Mouse (Mus musculus) hindbrain, embryonic 14.5 days (tissue): ENCODE data around the gene Rpl37a. TPM values are rescaled to one million over a fixed set of nuclear protein-coding genes. Genes with fewer than 3 reads are reported as not detected.

ENCODE experiments used
- ATAC-seq: fragments of 200-750 bp; cut with Nextera tagmentation; 2 replicates; pipeline ENCODE4 v1.8.0; 2017; ENCODE audit warnings: moderate number of reproducible peaks, mild to moderate bottlenecking, moderate TSS enrichment, moderate library complexity; ENCODE audit not compliant: low FRiP score
- DNase-seq: peaks from one replicate; pipeline ENCODE4 v3.0.0-alpha.2; 2015; ENCODE audit warnings: low spot score
- H3K27ac ChIP-seq: fragments of 300-500 bp; sonication (generic); 2 replicates; pipeline ENCODE4 v1.5.1; 2014; ENCODE audit warnings: mild to moderate bottlenecking, moderate library complexity
- H3K27me3 ChIP-seq: fragments of 300-500 bp; sonication (generic); 2 replicates; pipeline ENCODE4 v1.6.1; 2014; ENCODE audit warnings: mild to moderate bottlenecking, low read length, mixed read lengths; ENCODE audit not compliant: control insufficient read depth, insufficient read depth
- H3K36me3 ChIP-seq: fragments of 300-500 bp; sonication (generic); replicated peaks from 2 replicates; pipeline ENCODE4 v1.6.1; 2014; ENCODE audit not compliant: control insufficient read depth, insufficient read depth
- H3K4me1 ChIP-seq: fragments of 300-500 bp; sonication (generic); replicated peaks from 2 replicates; pipeline ENCODE4 v1.6.1; 2014; ENCODE audit warnings: antibody characterized with exemption, low read length, mixed read lengths; ENCODE audit not compliant: control insufficient read depth, insufficient read depth
- H3K4me2 ChIP-seq: fragments of 300-500 bp; sonication (generic); replicated peaks from 2 replicates; pipeline ENCODE4 v1.6.1; 2014; ENCODE audit warnings: mild to moderate bottlenecking, moderate library complexity
- H3K4me3 ChIP-seq: fragments of 300-500 bp; sonication (generic); replicated peaks from 2 replicates; pipeline ENCODE4 v1.5.1; 2014; ENCODE audit warnings: mild to moderate bottlenecking, low read length
- H3K9ac ChIP-seq: fragments of 300-500 bp; sonication (generic); 2 replicates; pipeline ENCODE4 v1.6.1; 2014
- H3K9me3 ChIP-seq: fragments of 300-500 bp; sonication (generic); 2 replicates; pipeline ENCODE4 v1.6.1; 2016; ENCODE audit warnings: low read length; ENCODE audit not compliant: control insufficient read depth
- WGBS: fragments of 180-500 bp; shearing (Covaris S2); extraction: QIAGEN DNeasy Blood & Tissue Kit; methylation state at CpG from one replicate; pipeline ENCODE4 v1.1.7; 2014; 5-methylcytosine and 5-hydroxymethylcytosine counted together
- polyA plus RNA-seq: library from polyadenylated mRNA; unstranded; fragments of >200 nt; fragmentation: Nextera tagmentation; extraction: Ambion mirVana; gene quantifications from 2 replicates; pipeline ENCODE4 v1.2.1, GENCODE M21; 2014

The Rpl37a gene
- polyA plus RNA-seq, 1 experiment from 2014 or later = 1,289 TPM

DNA sequence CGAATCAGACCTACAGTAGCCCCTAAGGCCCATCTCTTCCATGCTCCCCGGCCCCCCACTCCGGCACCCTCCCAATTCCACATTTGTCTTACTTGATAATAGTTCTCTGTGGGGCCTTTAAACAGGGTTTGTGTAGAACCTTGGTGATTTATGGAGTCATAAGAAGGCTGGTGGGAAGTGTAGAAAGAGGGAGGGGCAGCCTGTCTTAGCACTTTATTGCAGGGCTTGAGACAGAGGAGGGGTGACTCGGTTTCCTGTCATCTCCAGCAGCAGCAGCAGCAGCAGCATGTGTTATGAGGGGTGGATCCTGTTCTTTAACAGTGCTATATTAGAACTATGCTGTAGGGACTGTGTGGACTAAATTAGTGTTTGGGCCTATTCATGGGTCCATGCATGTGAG, 17.7 kb downstream of the Rpl37a start:
- Histone ChIP-seq H3K27ac (no peak overlapping the region), H3K9ac (no peak overlapping the region), H3K4me1 (0 out of 2 replicates have a peak, but pooled peaks cover 3% of the 10 kb centered on the region), H3K9me3 (no peaks in the 10 kb centered on the region), H3K4me3 (no peak overlapping the region), H3K36me3 (no peaks in the 10 kb centered on the region), H3K27me3 (no peaks in the 10 kb centered on the region), H3K4me2 (no peak overlapping the region)
- ATAC-seq (no peak), DNase-seq (no peak)
- 85% methylated on average over 4 of the region's 4 CpGs for WGBS

DNA sequence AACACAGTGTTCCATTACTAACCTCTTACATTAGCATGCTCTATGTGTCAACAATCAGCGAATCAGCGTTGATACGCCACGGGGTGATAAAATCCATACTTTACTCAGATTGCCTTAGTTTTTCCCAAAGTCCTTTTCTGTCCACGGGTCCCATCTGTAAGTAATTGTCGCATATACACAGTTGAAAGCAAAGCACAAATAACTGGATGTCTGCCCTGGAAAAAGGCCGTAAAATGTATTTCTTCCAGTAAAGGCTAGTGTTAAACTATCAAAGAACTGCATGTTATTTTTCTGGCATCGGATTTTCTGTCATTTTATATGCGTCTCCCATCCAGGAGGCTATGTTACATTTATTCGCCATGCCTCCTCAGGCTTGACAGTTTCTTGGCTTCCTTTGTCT, 19.0 kb downstream of the Rpl37a start:
- Histone ChIP-seq H3K4me3 (no peak overlapping the region), H3K4me2 (no peak overlapping the region), H3K9ac (no peak overlapping the region), H3K36me3 (no peaks in the 10 kb centered on the region), H3K4me1 (0 out of 2 replicates have a peak, but pooled peaks cover 3% of the 10 kb centered on the region), H3K9me3 (no peaks in the 10 kb centered on the region), H3K27ac (no peak overlapping the region), H3K27me3 (no peaks in the 10 kb centered on the region)
- DNase-seq (no peak), ATAC-seq (no peak)
- 69% methylated on average over 10 of the region's 10 CpGs for WGBS

DNA sequence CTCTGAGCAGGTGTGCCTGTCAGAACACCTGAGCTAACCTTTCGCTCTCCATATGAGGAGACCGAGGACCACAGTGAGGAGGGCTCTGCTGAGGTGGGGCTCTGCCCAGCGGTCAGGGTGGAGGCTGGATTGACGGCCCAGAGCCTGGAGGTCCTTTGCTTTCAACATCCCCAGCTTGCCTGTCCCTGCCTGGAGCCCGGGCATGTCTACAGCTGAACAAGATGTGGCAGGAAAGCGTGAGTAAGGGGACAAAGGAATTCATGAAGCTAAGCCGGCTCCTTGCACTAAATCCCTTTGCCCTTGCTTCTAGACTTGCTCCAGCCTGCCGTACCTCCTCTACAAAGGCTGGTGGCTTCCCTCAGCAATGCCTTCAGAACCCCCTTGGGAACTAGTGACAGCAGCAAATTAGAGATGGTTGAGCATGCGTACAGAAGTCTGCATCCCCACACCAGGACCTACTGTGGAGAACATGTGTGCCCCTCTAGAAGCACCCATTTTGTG, 22.2 kb downstream of the Rpl37a start:
- H3K4me2 ChIP-seq = no peak overlapping the region
- no peaks in the 10 kb centered on the region for H3K36me3 ChIP-seq
- WGBS = 83% methylated on average over 9 of the region's 9 CpGs
- ATAC-seq (no peak), DNase-seq (no peak)
- no peaks in the 10 kb centered on the region for H3K27me3 ChIP-seq
- 0 out of 2 replicates have a peak, but pooled peaks cover 3% of the 10 kb centered on the region for H3K4me1 ChIP-seq
- H3K9me3 ChIP-seq = no peaks in the 10 kb centered on the region
- no peak overlapping the region for H3K9ac ChIP-seq
- H3K27ac ChIP-seq = no peak overlapping the region
- no peak overlapping the region for H3K4me3 ChIP-seq

DNA sequence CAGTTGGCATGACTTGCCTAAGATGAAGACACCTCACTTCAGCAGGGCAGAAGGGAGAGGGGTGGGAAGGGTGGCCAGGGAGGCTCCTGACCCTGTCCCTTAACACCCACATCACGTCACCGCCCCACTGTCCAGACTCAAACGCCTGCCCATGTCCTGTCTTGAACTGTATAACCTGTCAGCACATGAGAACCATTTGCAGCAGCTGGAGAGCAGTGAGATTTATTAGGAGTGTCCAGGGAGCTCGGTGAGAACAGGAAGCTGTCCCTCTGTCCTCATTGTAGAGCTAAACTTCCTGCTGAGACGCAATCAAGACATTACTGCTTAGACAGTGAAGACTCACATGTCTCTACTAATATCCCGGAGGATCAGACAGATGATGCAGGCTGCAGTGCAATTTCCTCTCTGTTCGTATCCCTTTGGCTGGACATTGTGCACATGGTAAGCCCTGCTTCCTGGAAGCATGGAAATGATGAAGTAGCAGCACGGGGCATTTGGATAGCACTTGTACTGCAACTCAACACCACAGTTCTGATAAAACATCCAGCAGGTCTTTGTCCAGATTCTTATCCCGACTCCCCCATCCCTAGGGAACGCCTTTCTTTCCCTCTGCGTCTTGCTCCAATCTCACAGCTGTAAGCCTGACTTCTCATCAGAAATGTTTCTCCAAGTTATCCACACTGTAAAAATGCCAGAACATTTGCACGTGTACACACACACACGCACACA, 25.5 kb downstream of the Rpl37a start:
- no peak for ATAC-seq
- 69% methylated on average over 13 of the region's 13 CpGs for WGBS

DNA sequence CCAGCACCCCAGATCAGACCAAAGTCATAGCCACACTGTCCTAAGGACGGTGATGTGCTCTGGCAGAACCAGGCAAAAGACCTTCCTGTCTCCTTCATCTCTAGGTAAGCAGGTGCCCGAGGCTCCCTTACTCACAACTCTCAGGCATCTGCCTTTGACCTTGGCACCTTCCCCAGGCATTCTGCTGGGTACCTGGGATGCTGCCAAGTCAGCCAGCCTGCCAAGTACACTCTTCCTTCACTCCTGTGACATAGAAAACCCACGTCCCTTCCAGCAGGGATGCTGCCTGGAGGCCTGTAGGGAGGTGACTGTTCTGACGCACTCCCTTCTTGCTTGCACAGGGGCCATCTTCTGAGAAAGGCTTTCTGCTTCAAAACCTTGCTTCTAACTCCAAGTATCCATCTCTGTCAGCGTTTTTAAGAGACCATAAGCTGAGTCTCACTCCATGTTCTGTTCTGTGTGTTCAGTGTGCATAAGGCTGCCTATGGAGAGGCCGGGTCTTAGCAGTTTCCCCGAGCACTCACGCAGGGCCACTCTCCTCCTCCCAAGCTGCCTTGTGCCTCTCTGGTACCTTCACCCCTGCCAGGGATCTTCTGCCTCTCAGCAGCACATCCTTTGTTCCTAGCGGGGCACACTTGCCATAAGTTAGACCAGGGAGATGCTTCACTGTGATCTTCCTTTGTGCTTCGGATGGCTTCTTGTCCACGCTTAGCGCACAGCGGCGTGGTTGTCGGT, 28.0 kb downstream of the Rpl37a start:
- H3K4me1 ChIP-seq = no peaks in the 10 kb centered on the region
- no peak overlapping the region for H3K4me2 ChIP-seq
- WGBS = 54% methylated on average over 15 of the region's 15 CpGs
- ATAC-seq (peak; percentile 38; the same call in 1 of the 2 replicates), DNase-seq (peak; percentile 54)
- H3K27me3 ChIP-seq = no peaks in the 10 kb centered on the region
- H3K27ac ChIP-seq = peak overlapping the region; percentile 49; the same call in 1 of the 2 replicates
- H3K4me3 ChIP-seq = no peak overlapping the region
- no peaks in the 10 kb centered on the region for H3K9me3 ChIP-seq
- no peaks in the 10 kb centered on the region for H3K36me3 ChIP-seq
- no peak overlapping the region for H3K9ac ChIP-seq

More for the DNA sequence above, 25.5 kb downstream of the Rpl37a start:
- no peak overlapping the region for H3K9ac ChIP-seq
- no peak for DNase-seq
- no peak overlapping the region for H3K27ac ChIP-seq
- no peaks in the 10 kb centered on the region for H3K27me3 ChIP-seq
- no peaks in the 10 kb centered on the region for H3K9me3 ChIP-seq
- no peak overlapping the region for H3K4me3 ChIP-seq
- H3K4me1 ChIP-seq = no peaks in the 10 kb centered on the region
- no peaks in the 10 kb centered on the region for H3K36me3 ChIP-seq
- no peak overlapping the region for H3K4me2 ChIP-seq

DNA sequence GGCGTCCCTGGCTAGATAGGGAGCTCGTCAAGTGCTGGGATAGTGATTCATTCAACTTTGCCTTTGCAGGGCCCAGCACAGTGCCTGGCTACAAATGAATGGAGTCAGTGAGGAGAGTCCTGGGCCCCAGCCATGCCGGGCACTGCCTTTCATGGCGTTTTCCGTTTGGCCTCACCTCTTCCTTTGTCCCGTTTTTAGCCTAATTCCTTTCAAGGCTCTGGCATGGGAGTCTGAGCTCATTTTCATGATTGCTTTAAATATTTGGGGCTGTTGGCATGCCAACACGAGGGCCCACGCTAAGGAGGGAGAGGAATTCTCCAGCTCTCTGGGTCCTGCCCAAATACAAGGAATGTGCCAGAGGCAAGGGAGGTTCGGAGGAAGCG, 28.6 kb downstream of the Rpl37a start:
- Histone ChIP-seq H3K4me2 (no peak overlapping the region), H3K27me3 (no peaks in the 10 kb centered on the region), H3K9me3 (no peaks in the 10 kb centered on the region), H3K4me1 (no peaks in the 10 kb centered on the region), H3K27ac (0 out of 2 replicates have a peak overlapping the region, but pooled peaks have one; percentile 49), H3K4me3 (no peak overlapping the region), H3K36me3 (no peaks in the 10 kb centered on the region), H3K9ac (no peak overlapping the region)
- ATAC-seq (peak; percentile 77), DNase-seq (peak; percentile 39)
- WGBS = 36% methylated on average over 10 of the region's 10 CpGs

DNA sequence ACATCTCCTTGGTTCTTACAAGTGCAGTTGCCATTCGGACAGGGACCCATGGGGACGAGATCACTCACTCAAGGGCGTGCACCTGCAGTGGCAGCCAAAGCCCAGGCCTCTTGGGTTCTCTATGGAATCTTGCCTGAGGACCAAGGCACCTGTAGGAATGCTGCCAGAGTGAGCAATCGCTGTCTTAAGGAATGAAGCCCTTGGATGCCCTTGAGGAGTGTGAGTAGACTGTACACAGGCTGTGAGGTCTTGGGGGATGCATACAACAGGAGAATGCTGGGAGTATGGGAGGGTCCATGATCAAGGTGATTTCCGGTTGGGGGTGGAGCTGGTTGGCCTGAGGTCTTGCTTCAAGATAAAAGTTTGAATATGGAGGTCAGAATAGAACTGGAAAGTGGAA, 30.3 kb downstream of the Rpl37a start:
- Histone ChIP-seq H3K4me2 (no peak overlapping the region), H3K4me3 (no peak overlapping the region), H3K9ac (no peak overlapping the region), H3K36me3 (no peaks in the 10 kb centered on the region), H3K9me3 (no peaks in the 10 kb centered on the region), H3K27ac (no peak overlapping the region), H3K27me3 (no peaks in the 10 kb centered on the region), H3K4me1 (no peaks in the 10 kb centered on the region)
- WGBS = 96% methylated on average over 5 of the region's 5 CpGs
- ATAC-seq = no peak
- DNase-seq = no peak

DNA sequence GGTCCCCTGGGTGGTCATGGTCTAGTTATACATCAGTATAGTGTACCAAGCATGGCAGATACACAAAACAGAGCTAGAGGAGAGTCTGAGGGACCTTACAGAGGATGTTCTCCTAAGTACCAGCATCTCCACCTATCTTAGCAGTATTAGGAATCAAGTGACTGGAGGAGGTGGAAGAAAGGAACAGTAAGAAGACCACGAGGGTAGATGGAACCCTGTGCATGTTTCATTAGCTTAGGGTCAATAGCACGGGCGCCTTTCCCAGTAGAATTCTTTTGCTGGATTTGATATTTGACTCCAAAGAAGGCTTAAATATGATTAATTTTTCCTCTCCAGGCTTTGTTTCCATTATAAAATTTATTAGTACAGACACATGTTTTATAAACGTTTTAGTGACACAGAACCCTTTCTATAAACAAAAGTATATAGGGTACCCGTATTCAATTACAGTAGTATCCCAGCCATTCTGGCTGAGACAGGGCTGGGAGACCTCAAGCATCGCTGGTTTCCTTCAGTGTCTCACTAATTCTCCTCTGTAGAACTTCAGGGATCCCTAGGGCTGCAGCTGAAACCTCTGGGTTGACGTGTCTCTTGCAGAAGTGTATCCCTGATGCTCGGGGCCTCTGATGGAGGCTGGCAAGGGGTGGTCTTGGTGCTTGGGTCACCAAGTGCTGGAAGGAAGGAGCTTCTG, 33.9 kb downstream of the Rpl37a start:
- ATAC-seq = no peak
- Histone ChIP-seq H3K4me1 (no peaks in the 10 kb centered on the region), H3K4me2 (no peak overlapping the region), H3K27ac (no peak overlapping the region), H3K9me3 (no peaks in the 10 kb centered on the region), H3K27me3 (no peaks in the 10 kb centered on the region), H3K4me3 (no peak overlapping the region), H3K36me3 (no peaks in the 10 kb centered on the region), H3K9ac (no peak overlapping the region)
- no peak for DNase-seq
- 89% methylated on average over 8 of the region's 8 CpGs for WGBS

DNA sequence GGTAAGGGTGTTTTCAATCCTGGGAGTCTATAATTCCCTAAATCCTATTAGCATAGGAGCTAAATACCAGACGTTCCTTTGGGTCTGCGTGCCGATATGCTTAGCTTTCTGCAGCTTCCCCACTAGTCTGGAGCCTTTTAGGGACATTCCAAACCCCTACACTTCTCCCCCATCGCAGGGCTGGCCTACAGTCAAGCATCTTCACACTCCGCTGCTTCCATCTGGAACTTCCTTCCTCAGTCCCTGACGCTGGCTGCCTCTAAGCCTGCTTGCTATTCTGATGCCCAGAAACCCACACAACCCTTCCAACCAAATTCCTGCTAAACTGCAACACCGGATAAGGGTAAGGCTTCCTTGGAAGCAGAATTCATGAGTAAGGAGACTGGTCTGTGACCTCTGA, 35.3 kb downstream of the Rpl37a start:
- peak; percentile 55 for DNase-seq
- H3K27ac ChIP-seq = no peak overlapping the region
- ATAC-seq = no peak

More for the DNA sequence above, 35.3 kb downstream of the Rpl37a start:
- WGBS = 70% methylated on average over 7 of the region's 7 CpGs
- H3K27me3 ChIP-seq = no peaks in the 10 kb centered on the region
- H3K9ac ChIP-seq = no peak overlapping the region
- no peak overlapping the region for H3K4me2 ChIP-seq
- H3K4me3 ChIP-seq = no peak overlapping the region
- no peaks in the 10 kb centered on the region for H3K36me3 ChIP-seq
- H3K9me3 ChIP-seq = no peaks in the 10 kb centered on the region
- H3K4me1 ChIP-seq = no peaks in the 10 kb centered on the region
